Mouse (Mus musculus): ENCODE data around the gene Ptprm. TPM values are rescaled to one million over a fixed set of nuclear protein-coding genes. Genes with fewer than 3 reads are reported as not detected.

The Ptprm gene
- polyA plus RNA-seq, 1 experiment from 2014 or later, result 45.7 TPM

GRCm38 (mm10) chr17:66707684-66708083 lies 646.6 kb downstream of the Ptprm start:
- H3K4me2 ChIP-seq (ENCODE audit: low read depth, low read length), result no peak overlapping the region
- H3K27ac ChIP-seq (ENCODE audit: low read length), result peak overlapping the region; percentile 80
- H3K9ac ChIP-seq (ENCODE audit: low read length), result peak overlapping the region; percentile 5; the same call in 1 of the 2 replicates
- 20% methylated on average over 8 of the region's 8 CpGs for WGBS
- ATAC-seq (ENCODE audit: low read depth), result peak; percentile 56
- no peaks in the 10 kb centered on the region for H3K27me3 ChIP-seq (ENCODE audit: control insufficient read depth, insufficient read depth, low read depth, low read length)
- no peaks in the 10 kb centered on the region for H3K9me3 ChIP-seq (ENCODE audit: control insufficient read depth, low read length)
- no peaks in the 10 kb centered on the region for H3K36me3 ChIP-seq (ENCODE audit: control insufficient read depth, insufficient read depth, low read length)
- H3K4me1 ChIP-seq (replicated peaks; ENCODE audit: control insufficient read depth, insufficient read depth, low read length), result peaks cover 27% of the 10 kb centered on the region
- H3K4me3 ChIP-seq (ENCODE audit: low read length), result no peak overlapping the region

GRCm38 (mm10) chr17:66701358-66702184 lies 652.7 kb downstream of the Ptprm start:
- H3K27ac ChIP-seq (ENCODE audit: low read length), result no peak overlapping the region
- H3K9me3 ChIP-seq (ENCODE audit: control insufficient read depth, low read length), result no peaks in the 10 kb centered on the region
- no peaks in the 10 kb centered on the region for H3K36me3 ChIP-seq (ENCODE audit: control insufficient read depth, insufficient read depth, low read length)
- H3K4me1 ChIP-seq (replicated peaks; ENCODE audit: control insufficient read depth, insufficient read depth, low read length), result peaks cover 5% of the 10 kb centered on the region; the same call in 1 of the 2 replicates
- no peak for ATAC-seq (ENCODE audit: low read depth)
- H3K4me3 ChIP-seq (ENCODE audit: low read length), result no peak overlapping the region
- no peaks in the 10 kb centered on the region for H3K27me3 ChIP-seq (ENCODE audit: control insufficient read depth, insufficient read depth, low read depth, low read length)
- no peak overlapping the region for H3K4me2 ChIP-seq (ENCODE audit: low read depth, low read length)
- H3K9ac ChIP-seq (ENCODE audit: low read length), result no peak overlapping the region
- 54% methylated on average over 11 of the region's 11 CpGs for WGBS

- Histone ChIP-seq H3K4me3 (ENCODE audit: low read length) (no peak overlapping the region), H3K9ac (ENCODE audit: low read length) (no peak overlapping the region), H3K4me2 (ENCODE audit: low read depth, low read length) (no peak overlapping the region), H3K4me1 (replicated peaks; ENCODE audit: control insufficient read depth, insufficient read depth, low read length) (peaks cover 14% of the 10 kb centered on the region), H3K36me3 (ENCODE audit: control insufficient read depth, insufficient read depth, low read length) (no peaks in the 10 kb centered on the region), H3K27ac (ENCODE audit: low read length) (no peak overlapping the region), H3K9me3 (ENCODE audit: control insufficient read depth, low read length) (no peaks in the 10 kb centered on the region), H3K27me3 (ENCODE audit: control insufficient read depth, insufficient read depth, low read depth, low read length) (no peaks in the 10 kb centered on the region)
- 54% methylated on average over 5 of the region's 5 CpGs for WGBS
- no peak for ATAC-seq (ENCODE audit: low read depth)
Measured at GRCm38 (mm10) chr17:66699896-66700295, 654.4 kb downstream of the Ptprm start.

GRCm38 (mm10) chr17:66697650-66698049 lies 656.6 kb downstream of the Ptprm start:
- Histone ChIP-seq H3K4me1 (replicated peaks; ENCODE audit: control insufficient read depth, insufficient read depth, low read length) (peaks cover 20% of the 10 kb centered on the region), H3K4me3 (ENCODE audit: low read length) (no peak overlapping the region), H3K27me3 (ENCODE audit: control insufficient read depth, insufficient read depth, low read depth, low read length) (no peaks in the 10 kb centered on the region), H3K27ac (ENCODE audit: low read length) (peak overlapping the region; percentile 95), H3K36me3 (ENCODE audit: control insufficient read depth, insufficient read depth, low read length) (no peaks in the 10 kb centered on the region), H3K9me3 (ENCODE audit: control insufficient read depth, low read length) (no peaks in the 10 kb centered on the region), H3K4me2 (ENCODE audit: low read depth, low read length) (peak overlapping the region; percentile 15), H3K9ac (ENCODE audit: low read length) (peak overlapping the region; percentile 46)
- ATAC-seq (ENCODE audit: low read depth), result no peak
- WGBS, result 67% methylated on average over 12 of the region's 12 CpGs

- no peak for ATAC-seq (ENCODE audit: low read depth)
- H3K9me3 ChIP-seq (ENCODE audit: control insufficient read depth, low read length), result no peaks in the 10 kb centered on the region
- 37% methylated on average over 10 of the region's 10 CpGs for WGBS
Measured at GRCm38 (mm10) chr17:66696531-66697172, 657.6 kb downstream of the Ptprm start.

GRCm38 (mm10) chr17:66694326-66694725 lies 659.9 kb downstream of the Ptprm start:
- ATAC-seq (ENCODE audit: low read depth), result peak; percentile 87
- Histone ChIP-seq H3K4me1 (replicated peaks; ENCODE audit: control insufficient read depth, insufficient read depth, low read length) (peaks cover 20% of the 10 kb centered on the region), H3K4me3 (ENCODE audit: low read length) (no peak overlapping the region), H3K36me3 (ENCODE audit: control insufficient read depth, insufficient read depth, low read length) (peaks cover 11% of the 10 kb centered on the region), H3K27me3 (ENCODE audit: control insufficient read depth, insufficient read depth, low read depth, low read length) (no peaks in the 10 kb centered on the region), H3K4me2 (ENCODE audit: low read depth, low read length) (no peak overlapping the region), H3K9me3 (ENCODE audit: control insufficient read depth, low read length) (no peaks in the 10 kb centered on the region), H3K9ac (ENCODE audit: low read length) (no peak overlapping the region), H3K27ac (ENCODE audit: low read length) (peak overlapping the region; percentile 95)
- 34% methylated on average over 4 of the region's 4 CpGs for WGBS

More at GRCm38 (mm10) chr17:66696531-66697172, 657.6 kb downstream of the Ptprm start:
- Histone ChIP-seq H3K4me2 (ENCODE audit: low read depth, low read length) (no peak overlapping the region), H3K4me1 (replicated peaks; ENCODE audit: control insufficient read depth, insufficient read depth, low read length) (peaks cover 20% of the 10 kb centered on the region), H3K9ac (ENCODE audit: low read length) (no peak overlapping the region), H3K27ac (ENCODE audit: low read length) (peak overlapping the region; percentile 95), H3K4me3 (ENCODE audit: low read length) (no peak overlapping the region), H3K36me3 (ENCODE audit: control insufficient read depth, insufficient read depth, low read length) (no peaks in the 10 kb centered on the region), H3K27me3 (ENCODE audit: control insufficient read depth, insufficient read depth, low read depth, low read length) (no peaks in the 10 kb centered on the region)

- Histone ChIP-seq H3K27ac (ENCODE audit: low read length) (peak overlapping the region; percentile 95), H3K4me1 (replicated peaks; ENCODE audit: control insufficient read depth, insufficient read depth, low read length) (peaks cover 20% of the 10 kb centered on the region), H3K4me2 (ENCODE audit: low read depth, low read length) (peak overlapping the region; percentile 31), H3K9ac (ENCODE audit: low read length) (peak overlapping the region; percentile 43), H3K4me3 (ENCODE audit: low read length) (peak overlapping the region; percentile 11; the same call in 1 of the 2 replicates), H3K36me3 (ENCODE audit: control insufficient read depth, insufficient read depth, low read length) (peaks cover 17% of the 10 kb centered on the region), H3K9me3 (ENCODE audit: control insufficient read depth, low read length) (no peaks in the 10 kb centered on the region), H3K27me3 (ENCODE audit: control insufficient read depth, insufficient read depth, low read depth, low read length) (no peaks in the 10 kb centered on the region)
- WGBS, result 46% methylated on average over 21 of the region's 21 CpGs
- ATAC-seq (ENCODE audit: low read depth), result peak; percentile 69
Measured at GRCm38 (mm10) chr17:66693676-66694304, 660.5 kb downstream of the Ptprm start.

- peak; percentile 37; the same call in 1 of the 2 replicates for ATAC-seq (ENCODE audit: low read depth)
- H3K4me2 ChIP-seq (ENCODE audit: low read depth, low read length), result peak overlapping the region; percentile 31
- peak overlapping the region; percentile 11; the same call in 1 of the 2 replicates for H3K4me3 ChIP-seq (ENCODE audit: low read length)
- H3K27me3 ChIP-seq (ENCODE audit: control insufficient read depth, insufficient read depth, low read depth, low read length), result no peaks in the 10 kb centered on the region
- peak overlapping the region; percentile 43 for H3K9ac ChIP-seq (ENCODE audit: low read length)
- no peaks in the 10 kb centered on the region for H3K9me3 ChIP-seq (ENCODE audit: control insufficient read depth, low read length)
- 65% methylated on average over 16 of the region's 16 CpGs for WGBS
- H3K36me3 ChIP-seq (ENCODE audit: control insufficient read depth, insufficient read depth, low read length), result peaks cover 17% of the 10 kb centered on the region
- peak overlapping the region; percentile 95 for H3K27ac ChIP-seq (ENCODE audit: low read length)
- peaks cover 20% of the 10 kb centered on the region for H3K4me1 ChIP-seq (replicated peaks; ENCODE audit: control insufficient read depth, insufficient read depth, low read length)
Measured at GRCm38 (mm10) chr17:66692941-66693675, 661.1 kb downstream of the Ptprm start.
